Mouse (Mus musculus) intestine, embryonic 14.5 days (tissue): ENCODE results near the gene Gm48551. TPM values are rescaled to one million over a fixed set of nuclear protein-coding genes. Genes with fewer than 3 reads are reported as not detected.

Experiments
- ATAC-seq: fragments of 200-750 bp; cut with Nextera tagmentation; replicated peaks from 2 replicates; pipeline ENCODE4 v1.8.0; 2017; ENCODE audit warnings: low read depth, moderate number of reproducible peaks, moderate TSS enrichment, moderate library complexity; ENCODE audit not compliant: low FRiP score, low TSS enrichment
- DNase-seq: peaks from one replicate; pipeline ENCODE4 v3.0.0-alpha.2; 2018; ENCODE audit warnings: low spot score
- H3K27ac ChIP-seq: fragments of 300-500 bp; sonication (generic); 2 replicates; pipeline ENCODE4 v1.5.1; 2014; ENCODE audit warnings: low read depth, mild to moderate bottlenecking, control low read depth
- H3K27me3 ChIP-seq: fragments of 300-500 bp; sonication (generic); replicated peaks from 2 replicates; pipeline ENCODE4 v1.6.1; 2014; ENCODE audit warnings: low read length, control low read depth; ENCODE audit not compliant: control insufficient read depth, insufficient read depth
- H3K36me3 ChIP-seq: fragments of 300-500 bp; sonication (generic); 2 replicates; pipeline ENCODE4 v1.6.1; 2014; ENCODE audit warnings: low read length, control low read depth; ENCODE audit not compliant: control insufficient read depth, insufficient read depth
- H3K4me1 ChIP-seq: fragments of 300-500 bp; sonication (generic); replicated peaks from 2 replicates; pipeline ENCODE4 v1.6.1; 2014; ENCODE audit warnings: low read length, control low read depth, mixed read lengths; ENCODE audit not compliant: control insufficient read depth, insufficient read depth
- H3K4me2 ChIP-seq: fragments of 300-500 bp; sonication (generic); 2 replicates; pipeline ENCODE4 v1.6.1; 2014; ENCODE audit warnings: low read length
- H3K4me3 ChIP-seq: fragments of 300-500 bp; sonication (generic); 2 replicates; pipeline ENCODE4 v1.5.1; 2014; ENCODE audit warnings: low read depth, low read length, control low read depth, mixed read lengths
- H3K9ac ChIP-seq: fragments of 300-500 bp; sonication (generic); 2 replicates; pipeline ENCODE4 v1.6.1; 2014; ENCODE audit warnings: mild to moderate bottlenecking, low read length
- H3K9me3 ChIP-seq: fragments of 300-500 bp; sonication (generic); 2 replicates; pipeline ENCODE4 v1.6.1; 2016; ENCODE audit warnings: low read length, control low read depth; ENCODE audit not compliant: control insufficient read depth
- WGBS: fragments of 180-500 bp; shearing (Covaris S2); extraction: QIAGEN DNeasy Blood & Tissue Kit; methylation state at CpG from one replicate; pipeline ENCODE4 v1.1.7; 2014; 5-methylcytosine and 5-hydroxymethylcytosine counted together
- polyA plus RNA-seq: library from polyadenylated mRNA; unstranded; fragments of >200 nt; fragmentation: Nextera tagmentation; extraction: Ambion mirVana; gene quantifications from 2 replicates; pipeline ENCODE4 v1.2.1, GENCODE M21; 2014

Gene Gm48551
- polyA plus RNA-seq, 1 experiment from 2014 or later, result 4.2 TPM

DNA sequence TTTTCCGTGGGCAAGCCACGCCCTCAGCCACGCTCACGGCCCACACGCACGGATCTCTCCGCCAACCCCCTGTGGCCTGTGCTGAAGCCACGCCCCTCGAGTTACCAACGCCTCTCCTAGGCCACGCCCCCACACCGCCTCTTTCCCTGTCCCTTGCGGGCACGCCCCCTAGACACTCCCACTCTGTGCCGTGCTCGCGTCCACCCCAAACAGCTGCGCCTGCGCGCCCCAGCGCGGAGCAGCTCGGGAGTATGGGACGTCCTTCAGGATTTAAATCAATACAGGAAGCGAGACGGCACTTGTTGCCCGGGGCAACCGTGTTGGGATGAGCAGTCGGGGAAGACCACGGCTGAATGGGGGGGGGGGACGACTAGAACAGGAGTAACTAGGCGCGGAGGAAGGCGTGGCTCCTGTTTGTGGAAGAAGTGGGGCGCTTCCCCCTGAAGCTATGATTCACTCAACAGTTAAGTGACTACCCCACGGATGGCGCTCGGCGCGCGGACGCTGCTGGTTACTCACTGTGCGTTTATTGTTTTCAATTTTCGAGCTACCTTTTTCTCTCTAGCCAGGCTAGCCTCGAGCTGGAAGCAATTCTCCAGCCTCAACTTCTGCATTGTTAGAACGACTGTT is 5.6 kb upstream of the Gm48551 start:
- DNase-seq (peak; percentile 100), ATAC-seq (peak; percentile 92)
- peak overlapping the region; percentile 81 for H3K27ac ChIP-seq
- peaks cover 19% of the 10 kb centered on the region for H3K36me3 ChIP-seq
- H3K9me3 ChIP-seq, result no peaks in the 10 kb centered on the region
- H3K4me2 ChIP-seq, result peak overlapping the region; percentile 58
- peak overlapping the region; percentile 85 for H3K9ac ChIP-seq
- H3K4me3 ChIP-seq, result peak overlapping the region; percentile 71
- peaks cover 15% of the 10 kb centered on the region for H3K4me1 ChIP-seq
- no peaks in the 10 kb centered on the region for H3K27me3 ChIP-seq
- under 1% methylated on average over 46 of the region's 46 CpGs for WGBS

DNA sequence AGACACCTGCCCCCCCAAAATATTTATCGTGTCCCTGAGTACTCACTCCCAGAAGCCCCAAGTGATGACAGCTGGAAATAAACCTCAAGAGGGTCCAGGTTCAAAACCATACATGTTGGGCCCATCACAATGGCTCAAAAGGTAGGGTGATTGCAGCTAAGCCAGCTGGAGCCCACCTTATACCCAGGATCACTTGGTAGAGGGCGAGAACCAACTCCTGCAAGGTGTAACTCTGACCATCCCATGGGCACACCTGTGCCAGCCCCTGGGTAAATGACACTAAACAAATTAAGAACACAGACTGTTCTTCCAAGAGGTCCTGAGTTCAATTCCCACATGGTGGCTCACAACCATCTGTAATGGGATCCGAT is 5.1 kb upstream of the Gm48551 start:
- peaks cover 15% of the 10 kb centered on the region for H3K4me1 ChIP-seq
- H3K36me3 ChIP-seq, result peaks cover 14% of the 10 kb centered on the region
- H3K27ac ChIP-seq, result peak overlapping the region; percentile 81
- ATAC-seq (no peak), DNase-seq (no peak)
- peak overlapping the region; percentile 71 for H3K4me3 ChIP-seq
- H3K27me3 ChIP-seq, result no peaks in the 10 kb centered on the region
- H3K9ac ChIP-seq, result peak overlapping the region; percentile 53
- H3K4me2 ChIP-seq, result peak overlapping the region; percentile 58
- 56% methylated on average over 3 of the region's 3 CpGs for WGBS
- no peaks in the 10 kb centered on the region for H3K9me3 ChIP-seq

DNA sequence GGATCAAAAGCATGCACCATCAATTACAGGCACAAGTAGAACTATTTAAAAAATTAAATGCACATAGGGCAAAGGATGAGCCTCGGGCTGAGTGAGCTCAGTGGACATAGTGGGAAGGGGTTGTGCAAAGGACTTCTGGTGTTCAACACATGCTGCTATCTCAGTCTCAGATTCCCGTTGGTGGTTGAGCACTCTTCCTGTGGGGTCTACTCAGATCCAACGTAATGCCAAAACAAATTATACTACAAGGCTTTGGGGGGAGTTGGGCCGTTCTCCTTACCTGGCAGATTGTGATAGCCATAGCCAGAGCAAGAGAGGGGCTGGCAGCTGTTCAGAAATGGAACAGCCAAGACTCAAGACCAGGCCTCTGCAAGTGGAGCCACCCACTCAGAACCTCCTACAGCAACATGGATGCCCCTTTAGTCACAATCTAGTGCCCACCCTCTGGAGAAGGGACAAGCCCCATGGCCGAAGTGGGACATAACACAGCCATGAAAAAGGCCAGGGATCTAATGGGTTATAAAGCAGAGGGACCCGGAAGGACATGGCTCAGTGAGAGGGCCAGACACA is 4.4 kb upstream of the Gm48551 start:
- H3K4me3 ChIP-seq, result no peak overlapping the region
- DNase-seq (no peak), ATAC-seq (no peak)
- peaks cover 8% of the 10 kb centered on the region for H3K36me3 ChIP-seq
- WGBS, result 86% methylated on average over 6 of the region's 6 CpGs
- no peak overlapping the region for H3K9ac ChIP-seq
- no peak overlapping the region for H3K27ac ChIP-seq
- H3K4me1 ChIP-seq, result peaks cover 16% of the 10 kb centered on the region
- H3K4me2 ChIP-seq, result no peak overlapping the region
- no peaks in the 10 kb centered on the region for H3K9me3 ChIP-seq
- no peaks in the 10 kb centered on the region for H3K27me3 ChIP-seq

DNA sequence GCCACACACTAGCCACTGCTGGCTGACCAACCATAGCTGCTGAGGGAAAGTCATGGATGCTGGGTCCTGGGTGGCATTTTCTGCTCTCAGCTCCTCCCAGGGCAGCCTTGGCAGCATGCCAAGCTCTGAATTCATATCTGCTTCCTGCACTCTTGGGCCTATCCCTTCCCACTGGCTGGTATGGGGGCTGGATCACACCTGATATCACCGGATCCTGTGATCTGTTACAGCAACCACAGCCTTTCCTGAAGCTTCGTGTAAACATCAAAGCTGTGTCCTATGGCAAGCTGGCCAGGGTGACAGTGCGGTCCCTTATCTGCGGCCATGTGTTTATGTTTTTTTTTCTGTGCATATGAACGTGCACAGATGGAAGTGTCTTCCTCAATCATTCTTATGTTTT is 2.2 kb upstream of the Gm48551 start:
- DNase-seq (peak; percentile 58), ATAC-seq (no peak)
- no peak overlapping the region for H3K4me3 ChIP-seq
- no peaks in the 10 kb centered on the region for H3K27me3 ChIP-seq
- H3K4me1 ChIP-seq, result peaks cover 16% of the 10 kb centered on the region
- no peak overlapping the region for H3K4me2 ChIP-seq
- no peak overlapping the region for H3K27ac ChIP-seq
- WGBS, result 68% methylated on average over 5 of the region's 5 CpGs
- peaks cover 12% of the 10 kb centered on the region for H3K36me3 ChIP-seq
- no peaks in the 10 kb centered on the region for H3K9me3 ChIP-seq
- H3K9ac ChIP-seq, result no peak overlapping the region

DNA sequence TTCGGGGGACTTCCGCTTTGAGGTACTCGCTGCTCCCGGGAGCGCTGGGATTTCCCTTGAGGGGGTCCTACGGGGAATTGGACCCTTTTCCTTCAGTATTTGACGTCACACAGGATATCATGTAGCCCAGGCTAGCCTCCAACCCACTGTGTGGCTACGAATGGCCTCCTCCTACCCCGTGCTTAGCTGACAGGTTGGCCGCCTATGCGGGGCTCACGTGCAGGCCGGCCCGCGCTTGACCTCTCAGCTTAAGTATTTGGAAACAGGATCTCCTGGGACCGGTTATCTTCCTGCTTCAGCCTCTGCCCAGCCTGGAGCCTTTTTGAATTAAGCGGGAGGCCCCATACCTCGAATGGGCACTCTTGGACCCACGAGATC is 328 bp downstream of the Gm48551 start:
- ATAC-seq, result peak; percentile 12; the same call in 1 of the 2 replicates
- Histone ChIP-seq H3K4me2 (peak overlapping the region; percentile 96), H3K4me3 (peak overlapping the region; percentile 97), H3K4me1 (peaks cover 14% of the 10 kb centered on the region), H3K27ac (peak overlapping the region; percentile 85), H3K27me3 (no peaks in the 10 kb centered on the region), H3K9ac (peak overlapping the region; percentile 87), H3K36me3 (peaks cover 32% of the 10 kb centered on the region), H3K9me3 (no peaks in the 10 kb centered on the region)
- WGBS, result under 1% methylated on average over 19 of the region's 19 CpGs
- no peak for DNase-seq

DNA sequence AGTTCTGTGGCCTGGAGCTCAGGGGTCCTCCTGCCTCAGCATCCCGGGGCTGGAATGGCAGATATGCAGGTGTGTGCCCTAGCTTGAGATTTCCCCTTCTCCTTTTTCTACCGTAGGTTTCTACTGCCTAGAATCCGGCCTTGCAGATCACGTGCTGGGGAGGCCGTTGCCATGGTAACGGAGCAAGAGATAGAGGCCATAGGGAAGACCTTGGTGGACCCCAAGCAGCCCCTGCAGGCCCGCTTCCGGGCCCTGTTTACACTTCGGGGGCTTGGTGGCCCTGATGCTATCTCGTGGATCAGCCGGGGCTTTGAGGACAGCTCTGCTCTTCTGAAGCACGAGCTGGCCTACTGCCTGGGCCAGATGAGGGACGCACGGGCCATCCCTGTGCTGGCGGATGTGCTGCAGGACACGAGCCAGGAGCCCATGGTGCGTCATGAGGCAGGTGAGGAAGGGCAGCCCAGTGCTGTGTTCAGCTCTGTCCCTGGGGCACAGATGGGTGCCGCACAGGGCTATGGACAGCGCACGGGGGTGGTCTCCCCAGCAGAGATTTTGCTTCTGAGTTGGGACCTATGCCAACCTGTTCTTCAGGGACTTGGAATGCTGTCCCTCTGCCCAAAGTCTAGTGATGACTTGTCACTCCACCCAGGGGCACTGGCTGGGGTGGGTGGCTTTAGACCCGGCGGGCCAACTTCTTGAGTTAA is 1.5 kb downstream of the Gm48551 start:
- Histone ChIP-seq H3K4me1 (peaks cover 14% of the 10 kb centered on the region), H3K4me3 (0 out of 2 replicates have a peak overlapping the region, but pooled peaks have one; percentile 97), H3K27me3 (no peaks in the 10 kb centered on the region), H3K9me3 (no peaks in the 10 kb centered on the region), H3K4me2 (peak overlapping the region; percentile 96), H3K27ac (no peak overlapping the region), H3K36me3 (peaks cover 32% of the 10 kb centered on the region), H3K9ac (0 out of 2 replicates have a peak overlapping the region, but pooled peaks have one; percentile 87)
- 70% methylated on average over 22 of the region's 22 CpGs for WGBS
- DNase-seq (no peak), ATAC-seq (no peak)

DNA sequence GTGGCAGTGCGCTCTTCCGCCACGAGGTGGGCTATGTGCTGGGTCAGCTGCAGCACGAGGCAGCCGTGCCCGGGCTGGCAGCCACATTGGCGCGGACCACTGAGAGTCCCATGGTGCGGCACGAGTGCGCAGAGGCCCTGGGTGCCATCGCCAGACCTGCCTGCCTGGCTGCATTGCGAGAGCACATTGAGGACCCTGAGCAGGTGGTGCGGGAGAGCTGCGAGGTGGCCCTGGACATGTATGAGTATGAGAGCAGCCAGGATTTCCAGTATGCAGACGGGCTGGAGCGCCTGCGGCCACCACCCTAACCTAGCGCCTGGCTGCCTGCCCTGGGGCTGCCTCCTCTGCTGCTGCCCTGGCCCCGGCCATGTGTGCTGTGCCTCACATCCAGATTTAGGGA is 3.5 kb downstream of the Gm48551 start:
- Histone ChIP-seq H3K27me3 (no peaks in the 10 kb centered on the region), H3K9me3 (no peaks in the 10 kb centered on the region), H3K27ac (no peak overlapping the region), H3K9ac (no peak overlapping the region), H3K4me2 (no peak overlapping the region), H3K36me3 (peaks cover 32% of the 10 kb centered on the region), H3K4me1 (peaks cover 18% of the 10 kb centered on the region), H3K4me3 (no peak overlapping the region)
- no peak for ATAC-seq
- WGBS, result 94% methylated on average over 20 of the region's 20 CpGs
- no peak for DNase-seq

DNA sequence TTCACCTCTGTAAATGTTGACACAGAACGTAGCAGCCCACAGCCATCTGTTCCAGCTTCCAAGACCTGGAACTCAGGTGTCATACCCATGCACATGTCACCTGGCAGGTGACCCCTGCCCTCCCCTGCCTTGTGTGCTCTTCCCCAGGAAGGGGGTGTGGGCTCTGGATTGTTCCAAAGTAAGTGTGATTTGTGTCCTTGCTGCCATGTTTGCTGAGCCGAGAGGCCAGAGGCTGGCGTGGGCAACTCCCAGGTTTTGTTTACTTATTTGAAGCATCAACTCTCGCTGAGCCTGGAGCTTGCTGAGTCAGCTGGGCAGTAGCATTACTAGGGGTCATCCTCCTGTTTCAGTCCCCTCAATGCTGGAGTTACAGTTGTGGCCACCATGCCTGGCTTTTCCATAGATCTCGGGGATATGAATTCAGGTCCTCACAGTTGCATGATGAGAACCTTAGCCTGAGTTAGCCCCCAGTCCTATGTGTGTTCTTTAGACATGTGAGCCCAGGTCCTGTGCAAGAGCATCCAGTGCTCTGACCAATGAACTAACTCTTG is 4.3 kb downstream of the Gm48551 start, which contains the start of gene Gm48552:
Gene Gm48552, plus strand, starts transcription at position 501 of the 551 bp plus-strand sequence.
- WGBS, result 50% methylated on average over 5 of the region's 5 CpGs

More for the DNA sequence above, 4.3 kb downstream of the Gm48551 start, which contains the start of gene Gm48552:
- Histone ChIP-seq H3K9me3 (no peaks in the 10 kb centered on the region), H3K4me2 (no peak within 1 kb of the TSS), H3K27ac (no peak within 1 kb of the TSS), H3K36me3 (peaks cover 32% of the 10 kb centered on the region), H3K4me1 (peaks cover 26% of the 10 kb centered on the region), H3K4me3 (no peak within 1 kb of the TSS), H3K27me3 (no peaks in the 10 kb centered on the region), H3K9ac (no peak within 1 kb of the TSS)
- ATAC-seq, result no peak
- DNase-seq, result no peak
